Mouse (Mus musculus) heart, embryonic 15.5 days (tissue): Measurements from ENCODE around the gene Kif26b. TPM values are rescaled to one million over a fixed set of nuclear protein-coding genes. Genes with fewer than 3 reads are reported as not detected.

Experiments
- ATAC-seq: fragments of 200-750 bp; cut with Nextera tagmentation; replicated peaks from 2 replicates; pipeline ENCODE4 v1.8.0; 2017; ENCODE audit warnings: low read depth, moderate TSS enrichment; ENCODE audit not compliant: insufficient number of reproducible peaks, insufficient read depth, low FRiP score
- H3K27ac ChIP-seq: fragments of 300-500 bp; sonication (generic); 2 replicates; pipeline ENCODE4 v1.5.1; 2015; ENCODE audit warnings: mild to moderate bottlenecking, inconsistent platforms
- H3K27me3 ChIP-seq: fragments of 300-500 bp; sonication (generic); 2 replicates; pipeline ENCODE4 v1.6.1; 2015; ENCODE audit warnings: inconsistent platforms
- H3K36me3 ChIP-seq: fragments of 300-500 bp; sonication (generic); 2 replicates; pipeline ENCODE4 v1.6.1; 2015; ENCODE audit warnings: mild to moderate bottlenecking, inconsistent platforms
- H3K4me1 ChIP-seq: fragments of 300-500 bp; sonication (generic); replicated peaks from 2 replicates; pipeline ENCODE4 v1.6.1; 2015; ENCODE audit warnings: inconsistent platforms
- H3K4me2 ChIP-seq: fragments of 300-500 bp; sonication (generic); 2 replicates; pipeline ENCODE4 v1.6.1; 2015; ENCODE audit warnings: inconsistent platforms, mild to moderate bottlenecking, moderate library complexity
- H3K4me3 ChIP-seq: fragments of 300-500 bp; sonication (generic); 2 replicates; pipeline ENCODE4 v1.5.1; 2015; ENCODE audit warnings: mild to moderate bottlenecking, inconsistent platforms
- H3K9ac ChIP-seq: fragments of 300-500 bp; sonication (generic); 2 replicates; pipeline ENCODE4 v1.6.1; 2015; ENCODE audit warnings: mild to moderate bottlenecking, inconsistent platforms
- H3K9me3 ChIP-seq: fragments of 300-500 bp; sonication (generic); replicated peaks from 2 replicates; pipeline ENCODE4 v1.6.1; 2016; ENCODE audit warnings: inconsistent platforms
- WGBS: fragments of 180-500 bp; shearing (Covaris S2); methylation state at CpG from one replicate; pipeline ENCODE4 v1.1.7; 2015; ENCODE audit warnings: mixed read lengths; 5-methylcytosine and 5-hydroxymethylcytosine counted together
- polyA plus RNA-seq: library from polyadenylated mRNA; unstranded; fragments of >200 nt; fragmentation: Nextera tagmentation; extraction: Ambion mirVana; gene quantifications from 2 replicates; pipeline ENCODE4 v1.2.1, GENCODE M21; 2015

The Kif26b gene
- polyA plus RNA-seq, 1 experiment from 2014 or later, result 7.3 TPM

- H3K27me3 ChIP-seq, result no peaks in the 10 kb centered on the region
- H3K9ac ChIP-seq, result no peak overlapping the region
- WGBS, result 60% methylated on average over 7 of the region's 7 CpGs
Observed at GRCm38 (mm10) chr1:178512323-178513031, 16.4 kb upstream of the Kif26b start.

GRCm38 (mm10) chr1:178513954-178514353, 15.0 kb upstream of the Kif26b start:
- H3K27me3 ChIP-seq, result no peaks in the 10 kb centered on the region
- no peak overlapping the region for H3K4me2 ChIP-seq
- no peaks in the 10 kb centered on the region for H3K9me3 ChIP-seq
- WGBS, result 9% methylated on average over 5 of the region's 8 CpGs
- H3K36me3 ChIP-seq, result no peaks in the 10 kb centered on the region
- no peak overlapping the region for H3K4me3 ChIP-seq
- no peak for ATAC-seq
- no peak overlapping the region for H3K9ac ChIP-seq
- H3K4me1 ChIP-seq, result peaks cover 4% of the 10 kb centered on the region; the same call in 1 of the 2 replicates
- no peak overlapping the region for H3K27ac ChIP-seq

More at GRCm38 (mm10) chr1:178512323-178513031, 16.4 kb upstream of the Kif26b start:
- H3K4me2 ChIP-seq, result no peak overlapping the region
- H3K9me3 ChIP-seq, result no peaks in the 10 kb centered on the region
- H3K36me3 ChIP-seq, result no peaks in the 10 kb centered on the region
- H3K4me3 ChIP-seq, result no peak overlapping the region
- no peak for ATAC-seq
- H3K4me1 ChIP-seq, result peaks cover 4% of the 10 kb centered on the region; the same call in 1 of the 2 replicates
- no peak overlapping the region for H3K27ac ChIP-seq

- Histone ChIP-seq H3K9ac (no peak overlapping the region), H3K4me2 (no peak overlapping the region), H3K27me3 (no peaks in the 10 kb centered on the region), H3K4me1 (peaks cover 4% of the 10 kb centered on the region; the same call in 1 of the 2 replicates), H3K4me3 (no peak overlapping the region), H3K27ac (no peak overlapping the region), H3K9me3 (no peaks in the 10 kb centered on the region), H3K36me3 (no peaks in the 10 kb centered on the region)
- no peak for ATAC-seq
- WGBS, result 59% methylated on average over 2 of the region's 2 CpGs
Observed at GRCm38 (mm10) chr1:178515839-178516238, 13.1 kb upstream of the Kif26b start.

- no peak overlapping the region for H3K9ac ChIP-seq
- peaks cover 2% of the 10 kb centered on the region for H3K4me1 ChIP-seq
- 71% methylated on average over 5 of the region's 5 CpGs for WGBS
- H3K36me3 ChIP-seq, result no peaks in the 10 kb centered on the region
- H3K27ac ChIP-seq, result no peak overlapping the region
- H3K27me3 ChIP-seq, result no peaks in the 10 kb centered on the region
- no peak for ATAC-seq
- no peaks in the 10 kb centered on the region for H3K9me3 ChIP-seq
- H3K4me2 ChIP-seq, result no peak overlapping the region
- no peak overlapping the region for H3K4me3 ChIP-seq
Observed at GRCm38 (mm10) chr1:178522389-178522788, 6.5 kb upstream of the Kif26b start.

GRCm38 (mm10) chr1:178523152-178523551, 5.8 kb upstream of the Kif26b start:
- Histone ChIP-seq H3K9me3 (no peaks in the 10 kb centered on the region), H3K4me1 (peaks cover 10% of the 10 kb centered on the region), H3K27me3 (no peaks in the 10 kb centered on the region), H3K27ac (no peak overlapping the region), H3K4me2 (no peak overlapping the region), H3K36me3 (no peaks in the 10 kb centered on the region), H3K4me3 (no peak overlapping the region), H3K9ac (no peak overlapping the region)
- WGBS, result 42% methylated on average over 5 of the region's 5 CpGs
- no peak for ATAC-seq

GRCm38 (mm10) chr1:178527185-178527546, 1.8 kb upstream of the Kif26b start:
- Histone ChIP-seq H3K27me3 (no peaks in the 10 kb centered on the region), H3K9ac (peak overlapping the region; percentile 72; the same call in 1 of the 2 replicates), H3K36me3 (no peaks in the 10 kb centered on the region), H3K9me3 (no peaks in the 10 kb centered on the region), H3K4me3 (peak overlapping the region; percentile 69), H3K4me1 (peaks cover 34% of the 10 kb centered on the region), H3K4me2 (peak overlapping the region; percentile 95), H3K27ac (peak overlapping the region; percentile 89)
- WGBS, result under 1% methylated on average over 21 of the region's 21 CpGs
- no peak for ATAC-seq

GRCm38 (mm10) chr1:178527547-178528361, 1.2 kb upstream of the Kif26b start:
- Histone ChIP-seq H3K4me2 (peak overlapping the region; percentile 95), H3K27ac (peak overlapping the region; percentile 89), H3K9ac (peak overlapping the region; percentile 72), H3K4me3 (peak overlapping the region; percentile 69), H3K36me3 (no peaks in the 10 kb centered on the region), H3K27me3 (no peaks in the 10 kb centered on the region), H3K9me3 (no peaks in the 10 kb centered on the region), H3K4me1 (peaks cover 40% of the 10 kb centered on the region)
- WGBS, result under 1% methylated on average over 59 of the region's 59 CpGs
- peak; percentile 23; the same call in 1 of the 2 replicates for ATAC-seq

- H3K4me3 ChIP-seq, result peak overlapping the region; percentile 69
Observed at GRCm38 (mm10) chr1:178529512-178530300, 781 bp downstream of the Kif26b start.

GRCm38 (mm10) chr1:178530301-178531078, 1.6 kb downstream of the Kif26b start:
- Histone ChIP-seq H3K4me3 (peak overlapping the region; percentile 69), H3K4me1 (peaks cover 49% of the 10 kb centered on the region), H3K9me3 (no peaks in the 10 kb centered on the region), H3K36me3 (0 out of 2 replicates have a peak, but pooled peaks cover 2% of the 10 kb centered on the region), H3K27me3 (no peaks in the 10 kb centered on the region), H3K27ac (peak overlapping the region; percentile 89), H3K4me2 (peak overlapping the region; percentile 95), H3K9ac (peak overlapping the region; percentile 72)
- under 1% methylated on average over 57 of the region's 62 CpGs for WGBS
- ATAC-seq, result peak; percentile 33; the same call in 1 of the 2 replicates

More at GRCm38 (mm10) chr1:178529512-178530300, 781 bp downstream of the Kif26b start:
- peaks cover 49% of the 10 kb centered on the region for H3K4me1 ChIP-seq
- H3K9me3 ChIP-seq, result no peaks in the 10 kb centered on the region
- WGBS, result under 1% methylated on average over 38 of the region's 38 CpGs
- H3K9ac ChIP-seq, result peak overlapping the region; percentile 72
- no peaks in the 10 kb centered on the region for H3K36me3 ChIP-seq
- H3K4me2 ChIP-seq, result peak overlapping the region; percentile 95
- no peak for ATAC-seq
- no peaks in the 10 kb centered on the region for H3K27me3 ChIP-seq
- peak overlapping the region; percentile 89 for H3K27ac ChIP-seq

- Histone ChIP-seq H3K4me2 (no peak overlapping the region), H3K27ac (no peak overlapping the region), H3K4me1 (peaks cover 8% of the 10 kb centered on the region), H3K4me3 (no peak overlapping the region), H3K36me3 (peaks cover 2% of the 10 kb centered on the region; the same call in 1 of the 2 replicates), H3K9me3 (no peaks in the 10 kb centered on the region), H3K27me3 (no peaks in the 10 kb centered on the region), H3K9ac (no peak overlapping the region)
- 49% methylated on average over 10 of the region's 10 CpGs for whole genome bisulfite sequencing
- ATAC-seq, result no peak
Observed at GRCm38 (mm10) chr1:178540247-178540646, 11.3 kb downstream of the Kif26b start.
